Mouse (Mus musculus) cerebellum, postnatal 10 days (tissue): Measurements from ENCODE around the gene Smoc1.
A peak's percentile ranks its signal among the peaks of the same experiment; 100 is the strongest.

Experiments used
- DNase-seq, 2 experiments: peaks; one replicate each; pipeline ENCODE4 v3.0.0; 2021; ENCODE audit warnings: mixed read lengths in 2 of 2

Gene Smoc1

DNA sequence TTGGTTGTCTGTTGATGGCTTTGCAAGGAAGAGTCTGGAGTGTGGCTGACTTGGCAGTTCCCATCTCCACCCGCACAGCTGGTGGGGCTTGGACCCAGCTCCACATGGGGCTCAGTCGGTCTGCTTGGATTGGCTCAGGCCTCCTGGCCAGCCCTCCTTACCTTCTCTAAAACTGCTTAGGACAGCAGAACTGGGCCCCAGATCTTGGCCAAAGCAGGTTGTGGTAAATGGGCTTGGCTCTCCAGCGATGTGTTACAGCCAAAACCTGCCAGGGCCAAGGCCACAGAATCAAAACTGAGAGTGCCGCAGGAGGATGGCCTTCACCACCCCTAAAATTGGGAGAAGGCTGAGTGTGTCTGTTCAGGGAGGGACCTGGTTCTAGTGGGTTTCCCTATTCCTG is 147.3 kb downstream of the Smoc1 start:
- peak; percentile 57 to 74 for DNase-seq

DNA sequence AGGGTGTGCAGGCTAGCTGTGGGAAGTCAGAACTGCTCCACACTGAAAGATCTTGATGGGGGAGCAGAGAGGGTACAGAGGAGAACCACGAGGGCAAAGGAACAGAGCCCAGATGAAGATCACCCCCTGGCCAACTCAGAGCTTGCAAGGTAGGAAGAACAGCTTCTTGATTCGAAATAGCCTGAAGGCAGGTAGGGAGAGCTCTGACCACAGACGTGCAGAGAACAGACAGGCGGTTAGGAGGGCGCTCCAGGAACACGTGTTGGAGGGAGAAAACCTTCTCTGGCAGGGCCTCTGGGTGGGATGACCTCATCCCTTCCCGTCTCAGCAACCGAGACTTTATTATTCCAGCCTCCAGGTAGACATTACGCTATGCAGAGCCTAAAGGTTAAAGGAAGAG is 148.6 kb downstream of the Smoc1 start:
- no peak for DNase-seq

DNA sequence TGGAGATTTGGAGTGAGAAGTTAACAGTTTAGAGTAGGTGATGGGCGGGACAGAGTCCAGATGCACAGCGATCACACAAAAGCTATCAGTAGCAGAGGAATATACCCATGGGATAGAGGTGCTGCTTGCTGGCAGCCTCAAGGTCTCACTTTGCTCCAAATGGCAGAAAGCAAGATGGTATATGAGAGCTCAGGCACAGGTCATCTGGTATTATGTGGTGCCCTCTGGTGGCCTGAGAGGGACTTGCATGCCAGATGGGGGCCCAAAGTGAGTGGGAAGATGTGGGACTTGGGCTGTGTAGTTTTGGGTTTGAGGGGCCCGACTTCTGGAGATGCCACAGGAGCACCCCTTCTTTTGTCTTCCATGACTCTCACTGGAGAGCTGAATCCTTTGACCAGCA is 155.5 kb downstream of the Smoc1 start:
- peak; percentile 87 to 90 for DNase-seq

DNA sequence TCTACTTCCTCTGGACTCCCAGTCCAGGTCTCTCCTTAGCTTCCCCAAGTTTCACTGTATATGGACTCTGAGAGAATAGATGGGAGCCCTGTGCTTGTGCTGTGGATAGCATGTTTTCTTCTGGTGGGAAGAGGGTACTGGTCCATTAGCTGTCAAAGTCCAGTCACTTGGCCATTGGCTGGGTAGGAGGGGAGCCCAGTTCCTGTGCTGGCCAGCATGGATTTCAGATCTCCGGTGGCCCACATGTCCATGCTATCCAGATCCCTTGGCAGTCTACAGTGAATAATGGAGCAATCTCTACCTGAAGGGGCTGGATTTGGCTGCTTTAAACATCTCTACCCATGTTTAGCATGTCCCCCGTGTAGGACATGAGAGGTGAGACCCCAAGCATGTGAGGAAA is 158.4 kb downstream of the Smoc1 start:
- no peak for DNase-seq

DNA sequence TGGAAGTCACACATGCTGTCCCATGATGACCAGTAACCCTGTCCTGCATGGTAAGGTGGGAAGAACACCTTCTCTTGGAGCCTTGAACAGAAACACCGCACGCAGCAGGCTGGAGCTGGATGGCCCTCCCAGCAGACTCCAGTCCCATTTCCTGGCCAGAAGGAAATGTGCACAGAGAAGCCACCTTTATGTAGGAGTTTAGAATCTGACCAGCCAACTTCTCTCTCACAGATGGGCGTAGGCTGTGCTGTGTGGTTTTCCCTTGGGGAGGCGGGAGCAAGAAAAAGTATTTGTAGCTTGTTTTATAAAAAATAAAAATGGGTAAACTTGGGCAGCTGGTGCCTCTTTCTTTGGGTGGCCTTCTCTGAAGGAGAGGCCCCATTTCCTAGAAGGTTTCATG is 159.5 kb downstream of the Smoc1 start:
- DNase-seq = no peak

DNA sequence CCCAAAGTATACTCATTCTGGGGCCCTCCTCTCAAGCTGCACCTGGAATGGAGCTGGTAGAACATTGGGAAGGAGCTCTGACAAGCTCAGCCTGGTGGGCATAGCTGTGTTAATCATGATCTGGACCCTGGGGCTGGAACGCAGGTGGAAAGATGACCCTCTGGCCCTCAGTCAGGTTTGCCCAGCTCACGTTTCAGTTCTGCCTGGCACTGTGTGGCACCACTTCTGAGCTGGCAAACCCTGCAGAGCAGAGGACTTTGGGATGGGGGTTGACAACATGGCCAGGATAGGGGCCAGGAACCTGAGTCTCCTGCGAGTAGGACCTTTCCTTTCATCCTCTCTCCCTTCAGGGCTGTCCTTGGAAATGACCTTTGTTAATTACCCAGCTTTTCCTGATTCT is 160.1 kb downstream of the Smoc1 start:
- no peak for DNase-seq

DNA sequence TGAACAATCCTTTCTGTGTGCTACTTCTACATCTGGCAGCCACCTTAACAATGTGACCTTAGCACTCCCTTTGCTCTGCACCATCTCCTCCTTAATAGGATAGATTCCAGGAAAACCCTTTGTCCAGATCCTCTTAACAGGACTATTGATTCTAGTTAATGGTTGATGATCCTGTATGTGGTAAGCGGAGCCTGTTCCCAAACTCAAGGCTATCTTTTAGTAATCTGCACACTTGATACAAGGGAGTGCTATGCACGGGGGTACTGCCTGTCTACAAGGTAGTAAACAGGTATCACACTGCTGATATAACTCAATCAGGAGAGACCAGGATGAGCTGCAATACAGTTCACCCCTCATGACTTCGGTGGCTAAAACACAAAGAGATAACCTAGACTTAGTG is 161.8 kb downstream of the Smoc1 start:
- no peak for DNase-seq

DNA sequence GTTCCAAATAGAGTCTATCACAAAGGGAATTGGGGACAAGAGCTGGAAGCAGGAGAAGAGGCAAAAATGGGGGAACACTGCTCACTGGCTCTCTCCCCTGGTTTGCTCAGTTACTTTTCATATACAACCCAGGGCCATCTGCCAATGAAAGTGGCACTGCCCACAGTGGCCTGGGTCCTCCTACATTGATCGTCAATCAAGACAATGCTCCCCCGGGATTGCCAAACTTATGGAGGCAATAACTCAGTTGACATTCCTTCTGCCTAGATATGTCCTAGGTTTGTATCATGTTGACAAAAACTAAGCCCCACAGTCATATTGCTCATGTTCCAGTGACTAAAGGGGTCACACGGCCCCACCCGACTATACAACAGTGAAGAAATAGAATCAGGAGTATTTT is 162.4 kb downstream of the Smoc1 start:
- no peak for DNase-seq

DNA sequence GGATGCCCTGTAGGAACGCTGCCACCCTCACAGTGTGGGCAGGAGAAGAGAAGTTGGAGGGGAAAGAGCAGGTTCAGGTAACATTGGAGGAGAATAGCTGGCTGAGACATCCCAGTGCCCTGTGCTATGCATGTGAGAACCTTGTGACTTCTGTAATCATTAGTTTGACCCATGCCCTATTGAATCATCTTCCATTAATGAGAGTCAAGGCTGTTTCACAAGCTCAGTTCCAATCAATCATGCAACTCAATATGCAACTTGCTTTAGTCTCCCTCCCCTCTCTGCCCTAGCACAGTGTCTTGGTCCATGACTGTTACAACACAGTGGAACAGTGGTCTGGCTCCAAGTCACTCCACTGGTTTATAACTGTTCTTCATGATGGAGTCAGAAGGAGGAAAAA is 163.0 kb downstream of the Smoc1 start:
- DNase-seq = no peak

DNA sequence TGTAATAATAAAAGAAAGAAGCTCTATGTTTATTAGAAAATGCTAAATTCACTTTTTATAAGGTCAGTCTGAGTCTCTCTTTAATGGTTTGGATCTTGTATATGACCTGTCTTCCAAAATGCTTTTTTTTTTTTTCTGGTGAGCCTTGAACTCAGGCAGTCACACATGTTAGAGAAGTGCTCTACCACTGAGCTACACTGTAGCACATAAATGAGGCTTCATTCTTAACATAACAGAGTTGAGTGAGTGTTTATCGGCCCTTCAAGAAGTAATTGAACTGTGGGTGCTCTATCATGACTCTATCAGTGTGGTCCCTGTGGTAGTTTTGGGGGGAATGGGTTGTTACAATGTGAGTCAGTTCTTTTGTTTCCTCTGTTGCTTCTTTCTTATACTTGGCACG is 167.4 kb downstream of the Smoc1 start:
- no peak for DNase-seq

DNA sequence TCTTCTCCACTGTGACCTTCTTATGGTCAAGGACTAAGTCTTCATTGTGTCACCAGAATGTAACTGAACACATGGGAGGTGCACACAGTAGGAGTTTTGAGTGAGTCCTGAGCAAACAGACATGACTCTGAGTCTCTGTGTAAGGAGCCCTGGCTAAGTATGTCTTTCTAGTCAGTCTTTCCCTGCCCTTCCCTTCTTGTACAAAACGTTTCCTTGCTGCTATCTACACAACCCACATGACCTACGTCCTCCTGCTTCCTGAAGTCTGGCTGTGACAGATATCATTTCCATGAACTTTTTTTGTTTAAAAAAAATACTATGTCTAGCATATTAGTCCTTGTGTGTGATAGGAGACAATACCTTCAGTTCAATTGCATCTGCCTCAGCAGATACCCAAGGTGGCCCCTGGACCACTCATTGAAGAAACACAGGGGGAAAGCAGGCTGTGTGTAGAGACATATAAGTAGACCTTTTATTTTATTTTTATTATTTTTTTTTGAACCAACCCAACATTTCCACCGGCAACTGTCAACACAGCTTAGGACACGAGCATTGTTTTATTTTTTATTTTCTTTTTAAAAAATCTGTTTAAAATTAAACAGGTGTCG is 171.0 kb downstream of the Smoc1 start:
- no peak for DNase-seq

DNA sequence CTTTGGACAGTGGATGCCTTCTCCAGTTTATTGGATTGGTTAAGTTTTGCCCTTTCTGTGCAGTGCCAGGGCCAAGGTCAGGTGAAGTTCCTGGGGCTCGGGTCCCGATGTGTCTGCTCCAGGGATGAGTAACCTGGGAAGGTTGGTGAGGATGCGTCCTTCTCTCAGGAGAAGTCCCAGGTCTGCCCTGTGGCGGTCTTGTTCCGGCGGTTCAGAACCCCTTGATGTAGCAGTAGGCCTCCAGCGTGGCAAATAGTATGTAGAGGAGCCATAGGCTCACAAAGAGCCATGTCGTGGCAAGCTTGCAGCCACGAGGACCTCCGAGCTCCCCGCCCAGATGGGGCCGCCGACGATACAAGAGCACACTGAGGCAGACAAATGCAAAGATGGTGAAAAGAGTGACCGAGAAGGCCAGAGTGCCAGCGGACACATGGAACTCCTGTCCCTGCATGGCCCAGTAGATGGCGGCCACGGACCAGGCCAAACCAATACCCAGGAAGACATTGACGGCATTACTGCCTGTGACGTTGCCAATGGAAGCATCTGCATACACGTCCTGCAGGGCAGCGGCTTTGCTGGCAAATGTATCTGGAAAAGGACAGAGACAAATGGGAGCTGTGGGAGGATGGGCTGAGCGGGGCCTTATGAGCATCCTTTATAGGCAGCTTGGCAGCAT is 172.8 kb downstream of the Smoc1 start:
- peak; percentile 95 to 96 for DNase-seq

DNA sequence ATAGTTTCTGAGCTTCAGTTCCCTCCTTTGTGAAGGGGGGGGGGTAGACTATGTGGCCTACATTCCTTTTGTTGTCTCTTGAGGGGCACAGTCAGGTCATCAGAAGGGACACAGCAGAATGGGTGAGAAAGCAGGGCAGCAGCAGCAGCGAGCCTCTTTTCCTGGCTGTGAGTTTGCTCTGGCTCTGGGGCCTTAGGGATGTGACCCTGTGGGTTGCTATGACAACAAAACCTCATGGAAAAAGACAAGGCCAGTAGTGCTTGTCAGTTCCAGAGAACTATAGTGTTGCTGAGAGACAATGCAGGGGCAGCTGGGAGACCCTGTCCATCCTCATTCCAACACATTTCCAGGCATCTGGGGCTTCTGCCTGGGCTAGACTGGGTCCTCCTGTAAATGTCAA is 176.6 kb downstream of the Smoc1 start:
- no peak for DNase-seq

DNA sequence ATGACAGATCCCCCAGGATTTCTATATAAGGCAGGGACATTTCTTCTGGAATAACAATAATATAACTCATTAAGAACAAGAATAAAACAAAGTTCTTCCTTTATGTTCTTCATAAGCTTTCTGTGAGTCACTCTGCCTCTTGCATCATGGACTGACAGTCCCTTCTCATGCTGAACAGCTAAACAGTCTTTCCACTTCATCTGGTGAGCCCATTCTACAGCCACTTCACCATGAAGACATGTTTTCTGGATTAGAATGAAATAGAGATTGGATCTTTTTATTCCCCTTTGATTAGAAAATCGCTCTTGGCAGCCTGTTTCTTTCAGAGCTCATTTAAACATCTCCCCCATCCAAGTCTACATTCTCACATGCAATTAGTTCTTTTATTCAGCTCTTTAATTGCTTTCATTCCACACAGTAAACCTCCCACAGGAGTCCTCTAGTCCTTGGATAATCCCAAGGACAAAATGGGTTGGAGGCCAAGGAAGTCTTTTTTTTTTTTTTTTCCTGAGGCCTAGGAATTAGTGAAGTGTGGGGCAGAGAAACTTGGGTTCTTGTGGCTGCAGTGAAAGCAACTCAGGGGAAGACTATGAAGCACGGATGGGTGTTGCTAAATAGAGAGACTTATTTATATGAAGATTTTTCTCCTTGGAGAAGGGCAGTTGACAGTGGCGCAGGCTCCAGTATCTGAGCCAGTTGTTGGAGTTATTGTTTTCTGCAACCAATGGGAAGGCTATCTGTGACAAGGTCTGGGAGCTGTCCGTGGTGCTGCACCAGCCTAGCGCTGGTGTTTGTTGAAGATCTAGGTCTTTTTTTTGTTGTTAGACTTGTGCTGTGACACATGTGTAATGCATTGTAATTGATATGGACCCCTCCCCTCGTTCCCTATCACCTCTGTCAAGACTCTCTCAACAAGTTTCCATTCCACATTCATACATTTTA is 179.3 kb downstream of the Smoc1 start:
- DNase-seq = no peak

DNA sequence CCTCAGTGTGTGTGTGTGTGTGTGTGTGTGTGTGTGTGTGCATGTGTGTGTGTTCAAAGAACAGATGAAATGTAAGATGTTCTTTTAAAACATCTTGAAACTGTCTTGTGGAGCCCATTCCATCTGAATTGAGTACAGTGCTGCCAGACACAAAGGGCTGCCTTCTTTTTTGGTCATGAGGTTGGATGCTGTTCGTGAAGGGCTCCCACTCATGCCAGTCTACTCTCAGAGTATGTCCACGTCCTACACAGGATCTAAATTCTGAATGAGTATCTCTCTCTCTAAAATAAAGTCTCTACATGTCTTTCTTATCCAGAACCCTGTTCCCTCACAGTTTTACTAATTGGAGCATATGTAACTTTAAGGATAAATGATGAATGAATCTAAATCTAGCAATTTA is 182.0 kb downstream of the Smoc1 start:
- DNase-seq = no peak

DNA sequence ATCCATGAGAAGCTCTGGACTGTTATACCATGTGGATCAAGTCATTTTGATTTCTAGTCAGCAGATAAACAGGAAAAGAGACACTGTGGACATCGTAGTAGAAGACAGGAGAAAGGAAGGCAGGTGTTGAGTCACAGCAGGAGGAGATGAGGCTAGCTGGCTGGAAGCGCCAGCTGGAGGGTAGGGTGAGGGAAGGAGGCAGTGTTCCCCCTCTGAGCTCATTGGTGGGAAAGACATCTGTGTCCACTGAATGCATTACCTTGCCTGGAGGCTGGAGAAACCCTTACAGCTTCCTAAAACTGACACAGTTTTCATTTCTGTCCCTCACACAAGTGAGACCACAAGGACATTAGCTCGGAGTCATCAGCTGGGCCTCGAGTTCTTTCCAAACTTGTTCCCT is 192.7 kb downstream of the Smoc1 start:
- no peak for DNase-seq

DNA sequence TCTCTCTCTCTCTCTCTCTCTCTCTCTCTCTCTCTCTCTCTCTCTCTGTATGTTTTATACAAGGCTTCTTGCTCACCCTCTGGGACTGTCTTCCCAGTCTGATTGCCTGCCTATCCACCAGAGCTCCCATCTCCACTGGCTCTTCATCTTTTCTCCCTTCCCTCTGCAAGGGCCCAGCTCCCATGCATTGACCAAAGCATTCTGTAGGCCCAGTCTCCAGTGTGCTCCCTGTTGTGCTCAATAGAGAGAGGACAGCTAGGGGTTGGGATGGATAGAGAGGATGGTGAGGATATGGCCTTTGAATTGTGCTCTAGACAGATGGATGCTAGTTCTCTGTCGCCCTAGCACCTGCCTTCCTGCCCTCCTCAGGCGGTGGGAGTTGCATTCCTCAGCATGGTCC is 196.7 kb downstream of the Smoc1 start:
- DNase-seq = no peak

DNA sequence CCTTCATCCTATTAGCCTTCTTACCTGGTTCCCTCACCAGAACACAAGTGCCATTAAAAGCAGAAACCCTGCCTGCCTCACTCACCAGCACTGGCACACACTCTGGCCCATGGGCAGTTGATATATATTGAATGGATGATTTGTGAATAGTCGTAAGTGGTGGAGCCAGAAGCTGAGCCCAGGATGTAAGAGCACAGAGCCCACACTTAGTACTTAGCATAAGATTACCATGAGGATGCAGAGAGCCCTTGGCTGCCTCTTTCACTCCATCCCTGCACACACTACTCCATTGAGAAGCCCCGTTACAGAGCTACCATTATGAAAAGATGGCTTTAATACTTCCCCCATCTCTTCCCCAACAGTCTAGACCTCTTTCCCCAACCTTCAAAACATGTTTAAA is 198.2 kb downstream of the Smoc1 start:
- DNase-seq = no peak

DNA sequence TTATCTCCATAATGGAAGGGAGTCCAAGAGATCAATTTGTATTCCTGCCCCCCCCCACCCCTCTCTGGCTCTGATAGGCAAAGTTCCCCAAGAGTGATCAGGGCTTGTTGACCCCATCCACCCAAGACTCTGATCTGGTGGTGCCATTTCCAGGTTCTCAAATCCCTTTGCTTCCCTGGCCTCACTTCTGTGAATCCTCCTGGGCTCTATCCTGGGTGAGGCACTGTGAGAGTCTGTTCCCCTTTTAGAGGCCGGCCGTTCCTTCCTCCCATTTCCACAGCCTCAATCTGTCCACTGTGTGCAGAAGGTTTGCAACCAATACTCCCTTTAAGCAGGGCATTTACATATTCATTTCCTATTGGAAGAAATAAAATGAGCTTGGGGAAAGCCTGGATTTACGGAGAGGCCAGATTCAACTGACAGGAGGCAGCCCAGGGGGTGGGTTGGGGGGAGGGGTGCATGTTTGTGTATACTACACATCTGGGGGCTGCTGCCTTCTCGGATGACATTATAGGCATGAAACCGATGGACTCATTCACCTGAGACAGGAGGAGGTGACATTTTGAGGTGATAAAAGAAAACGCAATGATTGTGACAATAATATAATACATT is 199.5 kb downstream of the Smoc1 start:
- DNase-seq = peak in 1 of 2 experiments; percentile 23

DNA sequence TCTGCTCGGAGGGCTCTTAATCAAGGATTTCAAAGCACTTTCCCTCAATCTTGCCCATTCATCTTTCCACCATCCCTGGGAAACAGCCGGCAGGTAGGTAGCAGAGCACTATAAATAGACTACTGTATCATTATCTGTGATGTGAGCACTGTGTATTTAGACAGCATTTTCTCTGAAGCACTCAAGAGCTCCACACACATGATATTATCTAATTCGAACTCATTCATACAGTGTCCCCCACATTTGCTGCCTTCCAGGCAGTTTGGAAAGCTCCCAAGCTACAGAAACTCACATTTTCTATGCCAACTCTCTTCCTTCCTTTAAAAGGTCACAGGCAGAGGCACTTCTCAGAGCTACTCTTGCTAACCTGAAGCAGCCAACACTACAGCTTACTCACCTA is 200.0 kb downstream of the Smoc1 start:
- DNase-seq = no peak

DNA sequence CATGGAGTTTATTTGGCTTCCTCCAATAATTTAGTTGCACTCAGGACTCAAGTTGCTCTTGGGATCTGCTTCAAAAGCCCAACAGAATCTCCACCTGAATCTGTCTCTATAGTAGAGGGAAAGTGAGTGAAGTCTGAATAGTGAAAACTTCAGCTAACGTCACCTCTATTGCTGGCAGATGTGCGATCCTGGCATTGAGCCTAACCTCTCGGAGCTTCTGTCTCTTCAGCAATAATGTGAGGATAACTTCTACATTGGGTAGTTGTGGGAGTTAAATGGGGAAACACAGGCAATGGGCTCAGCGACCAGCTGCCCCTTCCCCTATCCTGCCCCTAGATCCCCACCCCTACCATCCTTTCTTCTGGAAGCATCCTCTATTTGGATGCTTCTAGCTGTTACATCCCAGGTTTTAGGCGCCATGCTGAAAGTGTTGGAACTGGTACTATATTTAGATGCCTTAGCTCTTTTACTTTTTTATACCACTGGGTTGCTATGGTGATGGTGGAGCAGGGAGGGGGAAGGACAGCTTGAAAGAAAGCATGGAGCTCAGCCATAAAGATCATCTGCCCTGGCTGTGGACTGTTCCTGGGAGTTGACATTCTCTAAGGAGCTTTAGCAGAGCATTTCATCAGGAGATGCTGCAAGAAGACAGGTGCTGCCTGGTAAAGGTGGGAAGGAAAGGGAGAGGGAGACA is 201.3 kb downstream of the Smoc1 start:
- peak; percentile 68 to 69 for DNase-seq

DNA sequence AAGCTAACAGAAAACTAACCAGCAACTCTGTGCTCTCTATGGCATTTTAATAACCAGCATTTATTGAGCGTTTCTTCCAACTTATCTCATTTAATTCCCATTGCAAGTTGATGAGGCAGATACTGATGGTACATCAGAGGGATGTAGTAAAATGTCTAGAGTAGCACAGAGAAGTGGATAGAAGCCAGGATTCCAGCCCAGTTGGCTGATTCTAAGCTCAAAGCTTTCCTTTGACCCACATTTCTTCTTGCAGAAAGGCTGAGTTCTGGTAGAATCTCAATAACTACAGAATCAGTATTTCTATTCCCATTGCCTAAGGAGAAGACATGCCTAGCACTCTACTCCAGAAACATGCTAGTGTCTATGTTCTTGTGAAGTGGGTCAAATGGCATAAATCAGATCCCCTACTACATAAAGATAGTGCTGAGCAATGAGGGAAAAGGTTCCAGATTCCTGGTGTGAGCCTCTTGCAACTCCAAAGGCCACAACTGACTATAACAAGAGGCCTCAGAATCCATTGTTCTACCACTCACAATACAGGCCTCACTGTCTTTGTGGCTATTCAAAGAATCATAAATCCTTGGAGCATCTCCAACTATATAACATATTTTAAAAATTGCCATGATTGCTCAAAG is 207.3 kb downstream of the Smoc1 start:
- no peak for DNase-seq
